Mouse (Mus musculus) stomach, embryonic 14.5 days (tissue): ENCODE measurements around the gene Vps33b. TPM values are rescaled to one million over a fixed set of nuclear protein-coding genes. Genes with fewer than 3 reads are reported as not detected.

Experiments used
- ATAC-seq: fragments of 200-750 bp; cut with Nextera tagmentation; 2 replicates; pipeline ENCODE4 v1.8.0; 2017; ENCODE audit warnings: low read depth, moderate TSS enrichment; ENCODE audit not compliant: insufficient number of reproducible peaks, insufficient read depth, low FRiP score
- H3K27ac ChIP-seq: fragments of 300-500 bp; sonication (generic); 2 replicates; pipeline ENCODE4 v1.5.1; 2014; ENCODE audit warnings: mild to moderate bottlenecking, low read length, moderate library complexity, mixed read lengths
- H3K27me3 ChIP-seq: fragments of 300-500 bp; sonication (generic); 2 replicates; pipeline ENCODE4 v1.6.1; 2014; ENCODE audit warnings: low read length, control low read depth, mixed read lengths; ENCODE audit not compliant: control insufficient read depth, insufficient read depth
- H3K36me3 ChIP-seq: fragments of 300-500 bp; sonication (generic); 2 replicates; pipeline ENCODE4 v1.6.1; 2014; ENCODE audit warnings: mild to moderate bottlenecking, control low read depth, low read length, moderate library complexity, mixed read lengths; ENCODE audit not compliant: control insufficient read depth, insufficient read depth
- H3K4me1 ChIP-seq: fragments of 300-500 bp; sonication (generic); 2 replicates; pipeline ENCODE4 v1.6.1; 2014; ENCODE audit warnings: low read length, control low read depth, mixed read lengths; ENCODE audit not compliant: control insufficient read depth, insufficient read depth
- H3K4me2 ChIP-seq: fragments of 300-500 bp; sonication (generic); replicated peaks from 2 replicates; pipeline ENCODE4 v1.6.1; 2014; ENCODE audit warnings: low read depth, low read length, control low read depth
- H3K4me3 ChIP-seq: fragments of 300-500 bp; sonication (generic); 2 replicates; pipeline ENCODE4 v1.5.1; 2014; ENCODE audit warnings: low read depth, low read length, control low read depth
- H3K9ac ChIP-seq: fragments of 300-500 bp; sonication (generic); replicated peaks from 2 replicates; pipeline ENCODE4 v1.6.1; 2014; ENCODE audit warnings: low read depth, mild to moderate bottlenecking, control low read depth, low read length, moderate library complexity, mixed read lengths
- H3K9me3 ChIP-seq: fragments of 300-500 bp; sonication (generic); 2 replicates; pipeline ENCODE4 v1.6.1; 2016; ENCODE audit warnings: low read depth, low read length, control low read depth; ENCODE audit not compliant: control insufficient read depth
- WGBS: fragments of 180-500 bp; shearing (Covaris S2); extraction: QIAGEN DNeasy Blood & Tissue Kit; methylation state at CpG from one replicate; pipeline ENCODE4 v1.1.7; 2014; 5-methylcytosine and 5-hydroxymethylcytosine counted together
- polyA plus RNA-seq: library from polyadenylated mRNA; unstranded; fragments of >200 nt; fragmentation: Nextera tagmentation; extraction: Ambion mirVana; gene quantifications from 2 replicates; pipeline ENCODE4 v1.2.1, GENCODE M21; 2014

The Vps33b gene
- polyA plus RNA-seq = 14.3 and 15.6 TPM in 2 replicates

GRCm38 (mm10) chr7:80268897-80269750 lies at the start of gene Vps33b:
Gene Vps33b (plus strand): TSS chr7:80269649.
- Histone ChIP-seq H3K27me3 (no peaks in the 10 kb centered on the region), H3K27ac (peak within 1 kb of the TSS; percentile 45), H3K36me3 (peaks cover 18% of the 10 kb centered on the region), H3K4me1 (no peaks in the 10 kb centered on the region; the same call in 1 of the 2 replicates), H3K4me2 (peak within 1 kb of the TSS; percentile 78), H3K9me3 (peaks cover under 1% of the 10 kb centered on the region; the same call in 1 of the 2 replicates), H3K9ac (peak within 1 kb of the TSS; percentile 57), H3K4me3 (peak within 1 kb of the TSS; percentile 78)
- ATAC-seq = peak; percentile 85
- 4% methylated on average over 21 of the region's 21 CpGs for WGBS

GRCm38 (mm10) chr7:80220237-80220797 lies 49.1 kb upstream of the Vps33b start:
- no peak for ATAC-seq

GRCm38 (mm10) chr7:80221179-80221750 lies 48.2 kb upstream of the Vps33b start:
- peaks cover 72% of the 10 kb centered on the region for H3K36me3 ChIP-seq
- H3K27me3 ChIP-seq = no peaks in the 10 kb centered on the region
- H3K4me3 ChIP-seq = no peak overlapping the region
- WGBS = 90% methylated on average over 4 of the region's 4 CpGs
- ATAC-seq = no peak
- H3K4me2 ChIP-seq = no peak overlapping the region
- no peak overlapping the region for H3K9ac ChIP-seq
- no peaks in the 10 kb centered on the region for H3K4me1 ChIP-seq
- H3K9me3 ChIP-seq = no peaks in the 10 kb centered on the region
- no peak overlapping the region for H3K27ac ChIP-seq

More at GRCm38 (mm10) chr7:80220237-80220797, 49.1 kb upstream of the Vps33b start:
- no peak overlapping the region for H3K4me2 ChIP-seq
- H3K27ac ChIP-seq = no peak overlapping the region
- 92% methylated on average over 9 of the region's 9 CpGs for WGBS
- no peak overlapping the region for H3K4me3 ChIP-seq
- H3K27me3 ChIP-seq = no peaks in the 10 kb centered on the region
- H3K36me3 ChIP-seq = peaks cover 75% of the 10 kb centered on the region
- no peaks in the 10 kb centered on the region for H3K4me1 ChIP-seq
- no peak overlapping the region for H3K9ac ChIP-seq
- no peaks in the 10 kb centered on the region for H3K9me3 ChIP-seq

- 90% methylated on average over 4 of the region's 4 CpGs for WGBS
- Histone ChIP-seq H3K9me3 (no peaks in the 10 kb centered on the region), H3K27me3 (no peaks in the 10 kb centered on the region), H3K9ac (no peak overlapping the region), H3K4me1 (peaks cover 7% of the 10 kb centered on the region; the same call in 1 of the 2 replicates), H3K36me3 (peaks cover 32% of the 10 kb centered on the region), H3K4me2 (no peak overlapping the region), H3K4me3 (no peak overlapping the region), H3K27ac (no peak overlapping the region)
- no peak for ATAC-seq
These were observed 42.4 kb upstream of the Vps33b start for GRCm38 (mm10) chr7:80227065-80227464.

GRCm38 (mm10) chr7:80230196-80230595 lies 39.3 kb upstream of the Vps33b start:
- Histone ChIP-seq H3K27ac (no peak overlapping the region), H3K4me1 (peaks cover 12% of the 10 kb centered on the region; the same call in 1 of the 2 replicates), H3K9me3 (no peaks in the 10 kb centered on the region), H3K36me3 (peaks cover 9% of the 10 kb centered on the region; the same call in 1 of the 2 replicates), H3K4me3 (no peak overlapping the region), H3K9ac (no peak overlapping the region), H3K27me3 (no peaks in the 10 kb centered on the region), H3K4me2 (no peak overlapping the region)
- 83% methylated on average over 6 of the region's 6 CpGs for WGBS
- ATAC-seq = no peak

GRCm38 (mm10) chr7:80231971-80232488 lies 37.4 kb upstream of the Vps33b start:
- H3K36me3 ChIP-seq = peaks cover 2% of the 10 kb centered on the region; the same call in 1 of the 2 replicates
- peak overlapping the region; percentile 55 for H3K4me3 ChIP-seq
- H3K9ac ChIP-seq = no peak overlapping the region; the same call in 1 of the 2 replicates
- no peaks in the 10 kb centered on the region for H3K27me3 ChIP-seq
- peak overlapping the region; percentile 68 for H3K4me2 ChIP-seq
- peak; percentile 28 for ATAC-seq
- no peaks in the 10 kb centered on the region for H3K9me3 ChIP-seq
- H3K27ac ChIP-seq = peak overlapping the region; percentile 48; the same call in 1 of the 2 replicates
- H3K4me1 ChIP-seq = peaks cover 12% of the 10 kb centered on the region; the same call in 1 of the 2 replicates
- under 1% methylated on average over 29 of the region's 29 CpGs for WGBS

- Histone ChIP-seq H3K4me1 (peaks cover 12% of the 10 kb centered on the region; the same call in 1 of the 2 replicates), H3K4me3 (peak within 1 kb of the TSS; percentile 55), H3K27ac (peak within 1 kb of the TSS; percentile 48; the same call in 1 of the 2 replicates), H3K9me3 (no peaks in the 10 kb centered on the region), H3K27me3 (no peaks in the 10 kb centered on the region), H3K9ac (peak within 1 kb of the TSS; percentile 58), H3K36me3 (peaks cover 2% of the 10 kb centered on the region; the same call in 1 of the 2 replicates), H3K4me2 (peak within 1 kb of the TSS; percentile 68)
- peak; percentile 99 for ATAC-seq
- under 1% methylated on average over 54 of the region's 56 CpGs for WGBS
These were observed 36.9 kb upstream of the Vps33b start, which contains the start of the genes Cib1 and Gdpgp1 for GRCm38 (mm10) chr7:80232489-80233029. Gene Cib1 (minus strand): TSS chr7:80232813. Gene Gdpgp1 (plus strand): TSS chr7:80232865.
